In the genomic region with DNA sequence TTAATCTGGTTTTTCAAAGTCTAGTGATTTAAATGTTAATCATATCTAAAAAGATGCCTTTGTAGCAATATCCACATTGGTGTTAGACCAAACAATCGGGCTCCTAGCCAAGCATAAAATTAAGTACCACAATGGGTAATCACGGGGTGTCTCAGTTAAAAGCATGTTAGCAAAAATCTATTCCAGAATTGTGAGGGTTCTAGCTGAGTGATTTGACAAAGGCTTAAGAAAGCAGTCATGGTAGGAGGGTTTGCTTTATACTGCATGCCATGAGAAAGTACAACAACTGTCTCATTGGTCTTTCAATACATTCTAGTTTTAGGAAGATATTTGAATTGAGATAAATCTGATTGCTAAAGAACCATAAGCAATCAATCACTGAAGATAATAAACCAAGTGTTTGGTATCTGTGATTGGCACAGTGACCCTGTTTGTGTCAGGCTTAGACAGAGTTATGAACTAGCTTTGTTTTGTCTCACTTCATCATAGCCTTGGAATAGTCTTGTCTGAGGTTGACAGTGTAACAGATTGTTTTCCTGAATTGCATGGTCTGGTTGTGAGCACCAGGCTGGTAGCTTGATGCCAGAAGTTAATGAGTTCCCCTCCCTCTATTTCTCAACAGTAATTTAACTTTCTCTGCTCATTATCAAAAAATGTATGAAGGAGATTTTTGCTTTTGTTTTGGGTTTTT, we compare ENCODE assay signal across 30 mouse cellular contexts.
A peak's percentile ranks its signal among the peaks of the same experiment; 100 is the strongest.
DNase-seq lines count a peak whose midpoint lies in the region; ATAC-seq lines count a peak whose summit lies in the region.
"Had no signal": no experiment of that assay in that cellular context is flagged by ENCODE, and none has a peak within 500 bp of the region (broad histone marks: within the 10 kb centered on the region; RNA-seq: fewer than 3 reads in every experiment).

No protein-coding gene starts in this region.

- H3K4me1 ChIP-seq in embryonic facial prominence, embryonic 14.5 days (ENCODE audit: control insufficient read depth, insufficient read depth, low read length), result no peaks in the 10 kb centered on the region
- H3K4me1 ChIP-seq in embryonic facial prominence, embryonic 10.5 days, result no peaks in the 10 kb centered on the region
- H3K4me1 ChIP-seq in hindbrain, embryonic 12.5 days, result no peaks in the 10 kb centered on the region
- 0 out of 2 replicates have a peak, but pooled peaks cover 3% of the 10 kb centered on the region for H3K4me1 ChIP-seq in hindbrain, embryonic 10.5 days (replicated peaks)
- no peaks in the 10 kb centered on the region for H3K4me1 ChIP-seq in midbrain, embryonic 14.5 days (ENCODE audit: control insufficient read depth, insufficient read depth, low read length)
- no peaks in the 10 kb centered on the region for H3K4me1 ChIP-seq in midbrain, embryonic 10.5 days
- H3K4me1 ChIP-seq in hindbrain, embryonic 16.5 days (ENCODE audit: control insufficient read depth, insufficient read depth, low read depth, low read length), result no peaks in the 10 kb centered on the region
- H3K4me1 ChIP-seq: heart, embryonic 12.5 days; liver, embryonic 12.5 days; neural tube, embryonic 12.5 days had no signal

- no peak overlapping the region for H3K4me2 ChIP-seq in embryonic facial prominence, embryonic 14.5 days (ENCODE audit: low read depth, low read length)
- no peak overlapping the region for H3K4me2 ChIP-seq in hindbrain, embryonic 12.5 days (replicated peaks)
- no peak overlapping the region for H3K4me2 ChIP-seq in midbrain, embryonic 14.5 days (ENCODE audit: low read length)
- H3K4me2 ChIP-seq in hindbrain, embryonic 16.5 days (ENCODE audit: low read length), result no peak overlapping the region
- H3K4me2 ChIP-seq: embryonic facial prominence, embryonic 13.5 days; heart, embryonic 12.5 days; liver, embryonic 12.5 days; neural tube, embryonic 12.5 days had no signal

- H3K27me3 ChIP-seq in embryonic facial prominence, embryonic 14.5 days (replicated peaks; ENCODE audit: control insufficient read depth, insufficient read depth, low read length), result no peaks in the 10 kb centered on the region
- no peaks in the 10 kb centered on the region for H3K27me3 ChIP-seq in embryonic facial prominence, embryonic 10.5 days (replicated peaks; ENCODE audit: low read depth, poor library complexity, severe bottlenecking)
- H3K27me3 ChIP-seq in hindbrain, embryonic 12.5 days, result no peaks in the 10 kb centered on the region
- H3K27me3 ChIP-seq in hindbrain, embryonic 10.5 days (ENCODE audit: insufficient read depth, poor library complexity, severe bottlenecking), result no peaks in the 10 kb centered on the region
- no peaks in the 10 kb centered on the region for H3K27me3 ChIP-seq in midbrain, embryonic 14.5 days (ENCODE audit: control insufficient read depth, insufficient read depth, low read length)
- no peaks in the 10 kb centered on the region for H3K27me3 ChIP-seq in midbrain, embryonic 10.5 days (ENCODE audit: low read depth, poor library complexity, severe bottlenecking)
- no peaks in the 10 kb centered on the region for H3K27me3 ChIP-seq in hindbrain, embryonic 16.5 days (replicated peaks; ENCODE audit: control insufficient read depth, insufficient read depth, low read length)
- H3K27me3 ChIP-seq: CH12.LX; embryonic facial prominence, embryonic 13.5 days; heart, embryonic 12.5 days; liver, embryonic 12.5 days; neural tube, embryonic 12.5 days had no signal

- no peak for ATAC-seq in embryonic facial prominence, embryonic 14.5 days (ENCODE audit: low read depth)
- ATAC-seq in hindbrain, embryonic 12.5 days (ENCODE audit: low FRiP score), result peak; percentile 54; the same call in 1 of the 2 replicates
- ATAC-seq in midbrain, embryonic 14.5 days (ENCODE audit: low FRiP score, low TSS enrichment), result peak; percentile 19; the same call in 1 of the 2 replicates
- ATAC-seq in hindbrain, embryonic 16.5 days, result peak; percentile 60
- ATAC-seq: liver, embryonic 12.5 days; liver, postnatal 0 days had no signal

- H3K9ac ChIP-seq in embryonic facial prominence, embryonic 14.5 days (ENCODE audit: low read depth, low read length), result no peak overlapping the region
- H3K9ac ChIP-seq in hindbrain, embryonic 12.5 days, result no peak overlapping the region
- H3K9ac ChIP-seq in midbrain, embryonic 14.5 days (replicated peaks; ENCODE audit: low read length), result no peak overlapping the region
- no peak overlapping the region for H3K9ac ChIP-seq in hindbrain, embryonic 16.5 days (ENCODE audit: low read depth, low read length)
- H3K9ac ChIP-seq: embryonic facial prominence, embryonic 13.5 days; heart, embryonic 12.5 days; liver, embryonic 12.5 days; liver, postnatal 0 days; neural tube, embryonic 12.5 days had no signal

- peak; percentile 8 for DNase-seq in embryonic facial prominence, embryonic 14.5 days (ENCODE audit: low spot score)
- no peak for DNase-seq in embryonic facial prominence, embryonic 10.5 days (ENCODE audit: low spot score)
- no peak for DNase-seq in hindbrain, embryonic 10.5 days (ENCODE audit: low spot score)
- DNase-seq in midbrain, embryonic 14.5 days, result peak; percentile 25
- DNase-seq in midbrain, embryonic 10.5 days (ENCODE audit: low spot score), result no peak
- no peak for DNase-seq in kidney, postnatal 10 days
- DNase-seq: adrenal gland, postnatal 10 days; cerebellum, adult 11-12 months; cerebellum, adult 9-11 months; embryo, embryonic 11 days; gastrocnemius, postnatal 25 days; heart, adult 18-20 months; heart, postnatal 4 days; kidney, adult 18-20 months; kidney, postnatal 4 days; left cerebral cortex, postnatal 4 days; liver, postnatal 0 days; lung, postnatal 36 days; right cerebral cortex, adult 18-20 months; spleen, adult 18-20 months; thymus, postnatal 14 days had no signal

- 80% methylated on average over 2 of the region's 2 CpGs for WGBS in embryonic facial prominence, embryonic 14.5 days
- 83% methylated on average over 2 of the region's 2 CpGs for WGBS in embryonic facial prominence, embryonic 10.5 days
- WGBS in hindbrain, embryonic 12.5 days, result 53% methylated on average over 2 of the region's 2 CpGs
- 55% methylated on average over 2 of the region's 2 CpGs for WGBS in hindbrain, embryonic 10.5 days
- 16% methylated on average over 2 of the region's 2 CpGs for WGBS in midbrain, embryonic 14.5 days
- 64% methylated on average over 2 of the region's 2 CpGs for WGBS in midbrain, embryonic 10.5 days
- 46% methylated on average over 2 of the region's 2 CpGs for WGBS in hindbrain, embryonic 16.5 days

- H3K9me3 ChIP-seq in embryonic facial prominence, embryonic 14.5 days (ENCODE audit: control insufficient read depth, low read length), result no peaks in the 10 kb centered on the region
- H3K9me3 ChIP-seq in embryonic facial prominence, embryonic 10.5 days, result no peaks in the 10 kb centered on the region
- no peaks in the 10 kb centered on the region for H3K9me3 ChIP-seq in hindbrain, embryonic 12.5 days (replicated peaks)
- H3K9me3 ChIP-seq in hindbrain, embryonic 10.5 days, result no peaks in the 10 kb centered on the region
- H3K9me3 ChIP-seq in midbrain, embryonic 14.5 days (ENCODE audit: control insufficient read depth, low read length), result no peaks in the 10 kb centered on the region
- H3K9me3 ChIP-seq in midbrain, embryonic 10.5 days (replicated peaks), result no peaks in the 10 kb centered on the region
- no peaks in the 10 kb centered on the region for H3K9me3 ChIP-seq in hindbrain, embryonic 16.5 days (ENCODE audit: control insufficient read depth, low read length)
- H3K9me3 ChIP-seq: embryonic facial prominence, embryonic 13.5 days; heart, embryonic 12.5 days; liver, embryonic 12.5 days; neural tube, embryonic 12.5 days had no signal

- no peaks in the 10 kb centered on the region for H3K36me3 ChIP-seq in embryonic facial prominence, embryonic 14.5 days (ENCODE audit: control insufficient read depth, insufficient read depth, low read length)
- H3K36me3 ChIP-seq in embryonic facial prominence, embryonic 10.5 days (replicated peaks), result no peaks in the 10 kb centered on the region
- no peaks in the 10 kb centered on the region for H3K36me3 ChIP-seq in hindbrain, embryonic 12.5 days
- H3K36me3 ChIP-seq in hindbrain, embryonic 10.5 days, result no peaks in the 10 kb centered on the region
- H3K36me3 ChIP-seq in midbrain, embryonic 14.5 days (ENCODE audit: control insufficient read depth, insufficient read depth, low read length), result no peaks in the 10 kb centered on the region
- H3K36me3 ChIP-seq in midbrain, embryonic 10.5 days, result no peaks in the 10 kb centered on the region
- no peaks in the 10 kb centered on the region for H3K36me3 ChIP-seq in hindbrain, embryonic 16.5 days (ENCODE audit: control insufficient read depth, insufficient read depth, low read length)
- H3K36me3 ChIP-seq: embryonic facial prominence, embryonic 13.5 days; heart, embryonic 12.5 days; liver, embryonic 12.5 days; neural tube, embryonic 12.5 days had no signal

- H3K27ac ChIP-seq in embryonic facial prominence, embryonic 14.5 days (replicated peaks; ENCODE audit: low read depth, low read length), result no peak overlapping the region
- no peak overlapping the region for H3K27ac ChIP-seq in embryonic facial prominence, embryonic 10.5 days (replicated peaks)
- H3K27ac ChIP-seq in hindbrain, embryonic 12.5 days, result no peak overlapping the region
- no peak overlapping the region for H3K27ac ChIP-seq in hindbrain, embryonic 10.5 days
- H3K27ac ChIP-seq in midbrain, embryonic 14.5 days (replicated peaks; ENCODE audit: low read depth, low read length), result no peak overlapping the region
- no peak overlapping the region for H3K27ac ChIP-seq in midbrain, embryonic 10.5 days (replicated peaks)
- no peak overlapping the region for H3K27ac ChIP-seq in hindbrain, embryonic 16.5 days (ENCODE audit: low read depth, low read length)
- H3K27ac ChIP-seq: embryonic facial prominence, embryonic 13.5 days; liver, embryonic 12.5 days; neural tube, embryonic 12.5 days had no signal

- H3K4me3 ChIP-seq in embryonic facial prominence, embryonic 14.5 days (ENCODE audit: low read depth, low read length), result no peak overlapping the region
- no peak overlapping the region for H3K4me3 ChIP-seq in embryonic facial prominence, embryonic 10.5 days
- no peak overlapping the region for H3K4me3 ChIP-seq in hindbrain, embryonic 12.5 days
- no peak overlapping the region for H3K4me3 ChIP-seq in hindbrain, embryonic 10.5 days
- H3K4me3 ChIP-seq in midbrain, embryonic 14.5 days (replicated peaks; ENCODE audit: low read depth, low read length), result no peak overlapping the region
- no peak overlapping the region for H3K4me3 ChIP-seq in midbrain, embryonic 10.5 days
- H3K4me3 ChIP-seq in hindbrain, embryonic 16.5 days (ENCODE audit: low read length), result no peak overlapping the region
- H3K4me3 ChIP-seq: embryonic facial prominence, embryonic 13.5 days; erythroblast, embryonic 14.5 days; heart, embryonic 12.5 days; liver, embryonic 12.5 days; myocyte; neural tube, embryonic 12.5 days had no signal

Comparison
In these comparisons a context has a peak if more than half of its experiments do, and no peak if none do; other contexts are left out.
1. DNase-seq: peak in embryonic facial prominence, embryonic 14.5 days (single experiment) and midbrain, embryonic 14.5 days (single experiment); none in embryonic facial prominence, embryonic 10.5 days (single experiment), hindbrain, embryonic 10.5 days (single experiment), midbrain, embryonic 10.5 days (single experiment) and kidney, postnatal 10 days (single experiment).